Mouse (Mus musculus): ENCODE results near the gene Spop.
"Not testable (repeated sequence)": the region's sequence is repeated elsewhere in the genome, so short reads cannot be mapped to it uniquely, and the experiment has no call there.

Gene Spop

GRCm38 (mm10) chr11:95494374-95494773, 80.5 kb downstream of the Spop start:
- in situ Hi-C loops (cut with MseI, MboI): no loop called here

GRCm38 (mm10) chr11:95495883-95496282, 82.0 kb downstream of the Spop start:
- in situ Hi-C loops (cut with MseI, MboI): no loop called here

DNA sequence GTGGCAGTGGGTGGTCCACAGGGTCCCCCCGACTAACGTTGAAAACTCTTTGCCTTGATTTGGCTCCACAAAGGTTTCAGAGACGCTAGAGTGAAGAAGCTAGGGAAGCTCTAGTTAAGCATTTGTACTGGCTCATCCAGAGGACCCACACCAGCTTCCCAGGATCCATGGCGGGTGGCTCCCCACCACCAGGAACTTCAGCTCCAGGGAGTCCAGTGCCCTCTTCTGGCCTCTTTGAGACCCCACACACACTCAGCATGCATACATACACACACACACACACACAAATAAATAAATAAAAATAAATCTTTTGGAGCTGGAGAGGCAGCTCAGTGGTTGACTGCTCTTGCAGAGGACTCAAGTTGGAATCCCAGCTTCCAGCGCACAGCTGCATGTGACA, 84.0 kb downstream of the Spop start:
- in situ Hi-C loops (cut with MseI, MboI): no loop called here

- in situ Hi-C loops (cut with MseI, MboI): no loop called here
Observed at GRCm38 (mm10) chr11:95500412-95500811, 86.5 kb downstream of the Spop start.

DNA sequence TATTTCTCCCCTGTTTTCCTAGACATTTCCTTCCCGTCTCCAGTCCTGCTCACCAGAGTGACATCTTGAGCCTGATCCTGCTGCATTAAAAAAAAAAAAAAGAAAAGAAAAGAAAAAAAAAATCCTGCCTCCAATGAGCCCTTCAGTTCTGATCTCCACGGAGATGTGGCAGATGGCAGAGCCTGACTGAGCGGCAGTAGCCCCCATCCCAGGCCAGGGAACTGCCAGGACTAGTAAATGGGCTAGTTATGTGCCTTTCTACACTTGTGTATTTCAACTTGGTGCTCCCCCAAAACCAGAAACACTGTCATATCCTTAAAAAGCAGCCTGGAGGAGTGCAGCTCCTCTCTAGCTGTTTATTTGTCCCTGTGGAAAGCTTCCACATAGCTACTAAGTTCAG, 87.0 kb downstream of the Spop start:
- in situ Hi-C loops (cut with MseI, MboI): no loop called here

GRCm38 (mm10) chr11:95501826-95502225, 87.9 kb downstream of the Spop start:
- in situ Hi-C loops (cut with MseI, MboI): not testable (repeated sequence)

- in situ Hi-C loops (cut with MseI, MboI): no loop called here
Observed at GRCm38 (mm10) chr11:95503581-95504180, 89.8 kb downstream of the Spop start.

DNA sequence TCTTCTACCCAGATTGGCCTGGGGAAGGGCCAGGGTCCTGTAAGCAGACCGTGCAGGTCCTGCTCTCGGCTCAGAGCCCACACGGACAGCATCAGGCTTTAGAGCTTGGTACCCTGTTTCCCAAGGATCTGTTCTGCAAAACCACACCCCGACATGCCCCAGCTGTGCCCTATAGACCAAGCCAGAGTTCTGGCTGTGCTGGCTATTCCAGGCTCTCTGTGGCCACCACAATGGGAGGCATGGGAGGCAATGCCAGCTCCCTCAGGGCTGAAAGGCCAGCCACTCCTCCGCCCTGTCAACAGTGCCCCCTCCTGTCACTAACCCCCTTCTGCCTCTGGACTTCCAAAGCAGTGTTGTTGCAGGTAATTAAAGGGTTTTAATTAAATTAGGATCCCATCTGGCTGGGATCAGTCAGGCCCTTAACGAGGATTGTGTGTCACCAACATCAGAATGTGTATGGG, 90.4 kb downstream of the Spop start:
- in situ Hi-C loops (cut with MseI, MboI): no loop called here

- in situ Hi-C loops (cut with MseI, MboI): no loop called here
Observed at GRCm38 (mm10) chr11:95507041-95507716, 93.3 kb downstream of the Spop start.

DNA sequence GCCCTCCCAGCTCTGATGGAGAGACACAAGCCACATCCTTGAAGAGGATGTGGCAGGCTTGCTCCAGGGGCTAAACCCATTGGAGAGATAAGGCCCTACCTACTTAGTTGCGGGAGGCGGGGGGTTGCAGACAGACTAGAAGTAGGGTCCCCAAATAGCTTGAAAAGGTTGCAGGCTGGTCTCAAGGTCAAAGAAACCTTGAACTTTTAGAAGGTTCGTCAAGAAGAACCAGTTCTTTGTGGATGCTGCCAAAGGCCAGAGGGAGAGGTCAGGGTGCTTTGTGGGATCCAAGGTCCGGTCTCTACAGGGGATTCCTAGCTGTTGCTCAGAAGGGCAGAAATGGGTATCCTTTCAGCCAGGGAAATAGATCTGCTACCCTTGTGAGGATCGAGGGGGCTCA, 93.9 kb downstream of the Spop start:
- in situ Hi-C loops (cut with MseI, MboI): no loop called here

- in situ Hi-C loops (cut with MseI, MboI): no loop called here
Observed at GRCm38 (mm10) chr11:95508211-95508926, 94.5 kb downstream of the Spop start.

DNA sequence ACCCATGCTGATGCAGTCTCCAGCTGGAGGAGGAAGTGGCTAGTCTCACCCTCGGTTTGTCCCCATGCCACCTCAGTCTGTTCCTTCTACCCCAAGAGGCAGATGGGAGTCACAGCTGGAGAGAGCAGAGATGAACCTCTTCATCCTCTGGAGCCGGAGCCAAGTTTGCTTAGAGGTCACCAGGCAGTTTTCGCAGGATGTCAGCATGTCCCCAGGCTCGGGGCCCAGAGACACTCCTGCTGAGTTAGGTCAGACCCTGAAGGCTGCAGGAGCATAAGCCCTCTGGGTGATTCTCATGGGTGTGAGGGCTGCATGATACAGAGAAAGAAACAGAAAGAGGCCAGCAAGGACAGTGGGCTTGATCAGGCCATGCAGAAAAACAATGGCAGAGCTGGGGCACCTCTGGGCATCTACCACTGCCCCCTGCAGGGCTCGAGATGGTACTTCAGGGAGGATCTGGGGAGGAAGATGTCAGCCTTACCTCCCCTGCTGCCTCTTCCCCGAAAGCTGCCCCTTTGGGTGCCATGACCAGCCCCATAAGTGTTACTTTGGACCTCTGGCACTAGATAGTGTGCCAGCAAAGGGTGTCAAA, 95.3 kb downstream of the Spop start:
- in situ Hi-C loops (cut with MseI, MboI): no loop called here

DNA sequence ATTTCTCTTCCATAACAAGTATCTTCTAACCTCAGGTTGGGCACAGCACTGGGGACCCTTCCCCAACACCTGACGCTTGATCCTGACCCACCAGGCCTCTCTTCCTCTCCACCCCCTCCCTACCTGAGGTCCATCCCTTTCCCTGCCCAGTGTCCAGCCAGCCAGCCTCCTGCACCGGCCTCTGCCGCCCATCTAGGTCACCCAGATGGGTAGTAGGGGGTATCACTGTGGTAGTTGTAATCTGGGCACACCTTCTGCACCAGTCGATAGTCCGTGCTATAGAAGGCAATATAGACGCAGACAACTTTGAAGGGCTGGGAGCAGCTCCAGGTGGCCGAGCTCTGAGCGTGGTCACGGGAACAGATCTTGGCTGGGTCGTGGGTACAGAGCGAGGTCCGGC, 96.8 kb downstream of the Spop start:
- in situ Hi-C loops (cut with MseI, MboI): no loop called here

GRCm38 (mm10) chr11:95511919-95512318, 98.0 kb downstream of the Spop start:
- in situ Hi-C loops (cut with MseI, MboI): no loop called here

DNA sequence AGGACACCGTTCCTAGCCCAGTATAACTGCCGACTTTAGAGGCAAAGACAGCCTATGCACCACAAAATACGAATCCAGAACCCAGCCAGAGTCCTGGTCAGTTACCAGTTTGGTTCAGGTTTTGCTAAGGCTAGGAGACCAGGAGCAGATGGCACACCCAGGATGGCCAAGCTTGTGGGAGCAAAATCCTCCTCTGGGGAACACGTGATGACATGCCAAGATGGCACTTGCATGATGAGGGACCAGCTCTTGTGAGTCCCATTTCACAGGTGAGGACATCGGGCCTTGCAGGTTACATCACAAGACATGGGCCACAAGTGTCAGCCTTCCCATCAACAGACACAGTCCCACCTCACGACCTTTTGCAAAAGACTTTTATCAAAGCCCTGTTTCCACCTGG, 98.5 kb downstream of the Spop start:
- in situ Hi-C loops (cut with MseI, MboI): no loop called here

DNA sequence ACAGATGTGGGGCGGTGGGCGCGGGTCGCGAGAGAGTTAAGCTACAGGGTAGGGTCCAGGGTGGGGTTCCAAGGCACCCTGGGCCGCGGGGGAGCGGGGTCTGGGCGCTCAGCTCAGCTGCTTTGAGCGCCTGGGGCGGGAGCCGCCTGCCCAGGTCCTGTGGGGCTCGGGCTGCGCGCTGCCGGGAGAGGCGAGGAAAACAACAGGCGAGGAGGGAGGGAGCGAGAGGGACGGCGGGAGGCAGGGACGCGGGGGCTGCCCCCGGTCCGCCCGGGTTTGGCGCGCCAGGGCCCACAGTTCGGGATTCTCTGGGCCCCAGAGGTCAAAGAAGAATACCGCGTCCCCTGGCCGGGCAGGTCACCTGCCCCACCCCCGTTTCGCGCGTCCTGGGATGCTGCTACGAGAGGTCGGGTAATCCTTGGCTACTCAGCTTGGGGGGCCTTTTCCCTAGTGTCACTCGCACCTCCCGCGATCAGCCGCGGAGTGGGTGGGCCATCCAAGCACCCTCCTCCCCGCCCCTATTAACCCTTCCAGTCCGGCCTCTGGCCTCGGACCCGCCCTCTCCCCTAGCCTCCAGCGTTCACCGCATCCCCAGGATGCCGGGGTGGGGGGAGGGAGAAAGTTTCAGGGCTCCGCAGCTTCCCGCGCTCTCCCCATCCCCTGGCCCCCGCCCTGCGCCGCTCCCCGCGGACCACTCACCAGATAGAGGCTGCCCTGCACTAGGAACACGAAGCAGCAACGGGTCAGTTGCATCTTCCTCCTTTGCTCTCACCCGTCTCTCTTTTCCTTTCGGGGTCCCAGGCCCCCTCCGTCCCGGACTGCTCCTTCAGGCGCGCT, 99.8 kb downstream of the Spop start:
- in situ Hi-C loops (cut with MseI, MboI): no loop called here

GRCm38 (mm10) chr11:95514298-95514861, 100.5 kb downstream of the Spop start, which contains the start of gene Nxph3:
TSS of gene Nxph3 (minus strand) at chr11:95514570.
- in situ Hi-C loops (cut with MseI, MboI): no loop called here

DNA sequence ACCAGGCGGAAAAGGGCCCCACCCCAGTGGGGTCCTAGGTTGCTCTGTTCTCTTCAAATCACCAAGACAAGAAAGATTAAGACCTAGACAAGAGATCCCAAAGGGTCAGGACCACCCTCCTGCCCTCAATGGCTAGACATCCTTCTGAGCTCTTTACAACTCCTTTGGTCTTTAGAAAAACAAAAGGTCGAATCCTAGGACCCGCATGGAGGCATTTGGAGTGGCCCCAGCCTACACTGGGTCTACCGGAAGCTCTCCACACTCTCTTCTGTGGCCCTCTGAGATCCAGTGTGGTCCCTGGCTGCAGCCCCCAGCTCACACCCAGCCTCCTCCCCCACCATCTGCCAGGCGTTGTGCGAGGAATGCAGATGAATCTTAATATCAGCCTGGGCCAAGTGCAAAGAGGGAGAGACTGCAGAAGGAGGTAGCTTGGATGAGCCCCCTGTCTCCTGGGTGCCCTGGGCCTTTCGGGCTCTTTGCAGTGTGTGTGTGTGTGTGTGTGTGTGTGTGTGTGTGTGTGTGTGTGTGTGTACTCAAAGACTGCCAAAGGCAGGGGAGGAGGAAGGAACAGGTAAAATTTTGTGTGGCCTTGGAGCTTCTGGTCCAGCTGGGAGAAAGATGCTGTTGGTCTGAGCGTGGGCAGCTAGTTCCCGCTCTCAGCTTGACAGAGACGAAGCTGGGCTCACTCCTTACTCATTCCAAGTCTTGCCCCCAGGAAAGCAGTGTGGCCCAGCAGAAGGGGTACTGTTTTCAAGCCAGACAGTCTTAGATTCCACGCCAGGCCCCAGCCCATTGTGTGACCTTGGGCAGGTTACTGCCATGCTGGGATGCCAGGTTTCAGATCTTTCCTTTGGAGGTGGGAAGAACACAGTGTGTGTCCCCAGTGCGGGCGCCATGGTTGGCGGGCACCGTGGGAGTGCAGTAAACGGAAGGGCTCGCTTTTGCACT, 101.8 kb downstream of the Spop start:
- in situ Hi-C loops (cut with MseI, MboI): no loop called here

- in situ Hi-C loops (cut with MseI, MboI): no loop called here
Observed at GRCm38 (mm10) chr11:95516491-95516911, 102.6 kb downstream of the Spop start.

DNA sequence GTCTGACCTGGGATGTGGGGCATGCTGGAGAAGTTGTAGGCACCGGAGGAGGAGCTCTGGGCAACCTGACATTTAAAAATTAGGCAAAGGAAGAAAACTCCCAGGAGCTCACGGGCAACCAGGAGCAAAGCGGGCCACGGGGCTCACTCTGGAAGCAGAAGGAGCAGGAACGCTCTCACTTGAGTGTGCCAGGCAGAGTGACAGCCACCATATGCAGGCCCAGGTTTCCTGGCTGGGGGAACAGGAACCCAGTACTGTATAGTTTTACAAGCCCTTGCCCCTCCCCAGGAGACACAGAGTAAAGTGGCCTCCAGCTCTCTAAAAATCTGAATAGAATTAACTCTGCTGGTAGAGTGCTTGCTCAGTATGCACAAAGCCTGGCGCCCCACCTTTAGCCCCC, 103.3 kb downstream of the Spop start:
- in situ Hi-C loops (cut with MseI, MboI): no loop called here
